10 mouse cellular contexts compared by ENCODE assay signal in genomic region chr4:48924576-48925459, GRCm38 (mm10).
A peak's percentile ranks its signal among the peaks of the same experiment; 100 is the strongest.
DNase-seq lines count a peak whose midpoint lies in the region; ATAC-seq and TF ChIP-seq lines count a peak whose summit lies in the region.
"Had no signal": no experiment of that assay in that cellular context is flagged by ENCODE, and none has a peak within 500 bp of the region (broad histone marks: within the 10 kb centered on the region; RNA-seq: fewer than 3 reads in every experiment).

No protein-coding gene starts in this region.

- ATAC-seq in embryonic facial prominence, embryonic 15.5 days (ENCODE audit: insufficient number of reproducible peaks, low FRiP score, low TSS enrichment, low read depth): 0 out of 2 replicates have a peak, but pooled peaks have one; percentile 7
- no peak for ATAC-seq in lung, postnatal 0 days
- ATAC-seq in kidney, embryonic 14.5 days (ENCODE audit: low FRiP score, low TSS enrichment): no peak

- no peak for TF ChIP-seq EP300 in lung, postnatal 0 days (IDR thresholded peaks at IDR 0.05)

- H3K9me3 ChIP-seq in embryonic facial prominence, embryonic 15.5 days (replicated peaks): no peaks in the 10 kb centered on the region
- 0 out of 2 replicates have a peak, but pooled peaks cover 3% of the 10 kb centered on the region for H3K9me3 ChIP-seq in hindbrain, embryonic 10.5 days
- H3K9me3 ChIP-seq in lung, postnatal 0 days (ENCODE audit: low read length): no peaks in the 10 kb centered on the region
- no peaks in the 10 kb centered on the region for H3K9me3 ChIP-seq in kidney, embryonic 14.5 days (ENCODE audit: control insufficient read depth, low read length)
- H3K9me3 ChIP-seq: G1E had no signal

- no peak overlapping the region for H3K4me2 ChIP-seq in embryonic facial prominence, embryonic 15.5 days (replicated peaks)
- H3K4me2 ChIP-seq in lung, postnatal 0 days (replicated peaks; ENCODE audit: low read depth, low read length): no peak overlapping the region
- H3K4me2 ChIP-seq in kidney, embryonic 14.5 days (replicated peaks; ENCODE audit: low read depth, low read length): no peak overlapping the region

- peak; percentile 50 for DNase-seq in hindbrain, embryonic 10.5 days (ENCODE audit: low spot score)
- DNase-seq in left cerebral cortex, postnatal 14 days (ENCODE audit: low spot score in 2 of 2): peak; percentile 67 to 86
- DNase-seq in right cerebral cortex, adult 18-20 months: peak; percentile 75
- DNase-seq in kidney, postnatal 4 days: no peak
- DNase-seq in lung, postnatal 0 days (ENCODE audit: low spot score): no peak

- H3K36me3 ChIP-seq in embryonic facial prominence, embryonic 15.5 days: no peaks in the 10 kb centered on the region
- H3K36me3 ChIP-seq in hindbrain, embryonic 10.5 days: no peaks in the 10 kb centered on the region
- no peaks in the 10 kb centered on the region for H3K36me3 ChIP-seq in lung, postnatal 0 days (ENCODE audit: insufficient read depth, low read length)
- H3K36me3 ChIP-seq in kidney, embryonic 14.5 days (ENCODE audit: control insufficient read depth, insufficient read depth, low read length): no peaks in the 10 kb centered on the region
- H3K36me3 ChIP-seq: G1E had no signal

- H3K4me1 ChIP-seq in embryonic facial prominence, embryonic 15.5 days: no peaks in the 10 kb centered on the region
- peaks cover 20% of the 10 kb centered on the region for H3K4me1 ChIP-seq in hindbrain, embryonic 10.5 days (replicated peaks)
- H3K4me1 ChIP-seq in lung, postnatal 0 days (ENCODE audit: insufficient read depth, low read depth, low read length): no peaks in the 10 kb centered on the region
- H3K4me1 ChIP-seq in kidney, embryonic 14.5 days (ENCODE audit: control insufficient read depth, insufficient read depth, low read length): no peaks in the 10 kb centered on the region

- 77% methylated on average over 4 of the region's 4 CpGs for WGBS in embryonic facial prominence, embryonic 15.5 days
- WGBS in hindbrain, embryonic 10.5 days: 60% methylated on average over 4 of the region's 4 CpGs
- whole genome bisulfite sequencing in lung, postnatal 0 days: 70% methylated on average over 4 of the region's 4 CpGs
- WGBS in kidney, embryonic 14.5 days: 77% methylated on average over 4 of the region's 4 CpGs

- no peak for TF ChIP-seq CTCF in lung, postnatal 0 days (IDR thresholded peaks at IDR 0.05)

- H3K4me3 ChIP-seq in embryonic facial prominence, embryonic 15.5 days (replicated peaks): no peak overlapping the region
- no peak overlapping the region for H3K4me3 ChIP-seq in hindbrain, embryonic 10.5 days
- H3K4me3 ChIP-seq in lung, postnatal 0 days (ENCODE audit: low read depth, low read length): no peak overlapping the region
- H3K4me3 ChIP-seq in kidney, embryonic 14.5 days (ENCODE audit: low read length): no peak overlapping the region

- no peaks in the 10 kb centered on the region for H3K27me3 ChIP-seq in embryonic facial prominence, embryonic 15.5 days
- H3K27me3 ChIP-seq in hindbrain, embryonic 10.5 days (ENCODE audit: insufficient read depth, poor library complexity, severe bottlenecking): peaks cover 29% of the 10 kb centered on the region
- H3K27me3 ChIP-seq in lung, postnatal 0 days (replicated peaks; ENCODE audit: insufficient read depth, low read length): no peaks in the 10 kb centered on the region
- H3K27me3 ChIP-seq in kidney, embryonic 14.5 days (ENCODE audit: control insufficient read depth, insufficient read depth, low read length): no peaks in the 10 kb centered on the region

- intact Hi-C loops in left cerebral cortex, postnatal 14 days (cut with DNase I): no loop called here

- no peak overlapping the region for H3K27ac ChIP-seq in embryonic facial prominence, embryonic 15.5 days (replicated peaks)
- H3K27ac ChIP-seq in hindbrain, embryonic 10.5 days: no peak overlapping the region
- H3K27ac ChIP-seq in lung, postnatal 0 days (ENCODE audit: low read length): no peak overlapping the region
- no peak overlapping the region for H3K27ac ChIP-seq in kidney, embryonic 14.5 days (ENCODE audit: low read depth, low read length)
- H3K27ac ChIP-seq: kidney, postnatal 0 days; macrophage had no signal

- no peak overlapping the region for H3K9ac ChIP-seq in embryonic facial prominence, embryonic 15.5 days
- no peak overlapping the region for H3K9ac ChIP-seq in lung, postnatal 0 days (replicated peaks; ENCODE audit: low read depth)
- no peak overlapping the region for H3K9ac ChIP-seq in kidney, embryonic 14.5 days (ENCODE audit: low read depth, low read length)

Comparison
In these comparisons a context has a peak if more than half of its experiments do, and no peak if none do; other contexts are left out.
1. DNase-seq: peak in hindbrain, embryonic 10.5 days (single experiment), left cerebral cortex, postnatal 14 days (2 of 2) and right cerebral cortex, adult 18-20 months (single experiment); none in kidney, postnatal 4 days (0 of 2) and lung, postnatal 0 days (single experiment).